Mouse (Mus musculus): ENCODE data around the gene Scrt2.
A peak's percentile ranks its signal among the peaks of the same experiment; 100 is the strongest.
"Not testable (repeated sequence)": the region's sequence is repeated elsewhere in the genome, so short reads cannot be mapped to it uniquely, and the experiment has no call there.

Gene Scrt2

DNA sequence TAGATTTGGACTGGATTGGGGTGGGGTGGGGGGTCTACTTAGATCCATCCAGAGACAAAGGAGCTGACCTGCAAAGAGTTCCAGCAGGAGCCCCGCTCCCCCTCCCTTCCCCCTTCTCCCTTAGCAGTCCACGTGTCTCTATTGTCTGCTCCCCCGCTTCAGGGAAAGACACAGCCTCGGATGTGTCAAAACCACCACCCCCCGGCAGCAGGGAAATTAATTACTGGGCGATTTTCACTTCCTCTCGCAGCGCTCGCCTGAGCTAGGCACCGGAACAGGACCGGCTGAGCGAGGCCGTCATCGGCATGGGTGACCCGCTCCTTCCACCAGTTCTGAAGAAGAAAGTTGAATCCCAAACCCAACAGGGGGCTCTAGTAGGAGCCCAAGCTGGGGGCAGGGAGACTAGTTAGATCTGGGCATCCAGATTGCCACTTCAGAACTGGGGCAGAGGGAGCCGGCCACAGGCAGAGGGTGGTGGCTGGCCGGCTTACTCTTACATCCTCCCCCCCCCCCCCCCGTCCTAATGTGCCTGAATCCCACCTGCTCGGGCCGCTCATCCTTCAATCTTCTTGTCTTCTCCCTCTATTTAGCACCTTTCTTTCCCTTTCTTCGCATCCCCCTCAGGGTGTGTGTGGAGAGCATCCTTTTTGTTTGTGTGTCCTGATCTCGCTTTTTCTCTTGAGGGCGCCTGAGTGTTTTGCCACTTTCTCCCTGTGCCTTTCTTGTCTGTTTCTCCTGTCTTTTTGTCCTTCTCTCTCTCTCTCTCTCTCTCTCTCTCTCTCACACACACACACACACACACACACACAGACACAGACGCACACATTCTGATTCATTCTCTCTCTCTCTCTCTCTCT, at the start of gene Scrt2:
Gene Scrt2 (plus strand): TSS at position 845 of the 857 bp plus-strand sequence.
- peak in 1 of 2 experiments; percentile 46 for DNase-seq

DNA sequence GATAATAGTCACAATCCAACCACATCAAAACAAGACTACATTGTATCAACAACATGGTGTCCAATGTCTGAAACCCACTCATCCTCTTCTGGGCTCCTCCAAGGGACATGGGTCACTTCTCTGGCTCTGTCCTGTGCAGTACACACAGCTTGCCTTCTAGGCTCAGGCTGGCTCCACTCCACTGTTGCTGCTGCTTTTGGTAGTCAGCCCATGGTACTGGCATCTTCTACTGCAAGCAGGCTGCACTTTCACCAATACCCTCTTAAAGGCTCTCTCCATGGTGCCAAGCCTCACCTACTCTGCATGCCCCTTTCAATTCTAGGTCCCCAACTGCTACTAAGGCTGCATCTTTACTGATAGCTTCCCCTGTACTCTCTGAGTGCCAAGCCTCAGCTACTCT, 41.2 kb upstream of the Scrt2 start:
- DNase-seq, result no peak

DNA sequence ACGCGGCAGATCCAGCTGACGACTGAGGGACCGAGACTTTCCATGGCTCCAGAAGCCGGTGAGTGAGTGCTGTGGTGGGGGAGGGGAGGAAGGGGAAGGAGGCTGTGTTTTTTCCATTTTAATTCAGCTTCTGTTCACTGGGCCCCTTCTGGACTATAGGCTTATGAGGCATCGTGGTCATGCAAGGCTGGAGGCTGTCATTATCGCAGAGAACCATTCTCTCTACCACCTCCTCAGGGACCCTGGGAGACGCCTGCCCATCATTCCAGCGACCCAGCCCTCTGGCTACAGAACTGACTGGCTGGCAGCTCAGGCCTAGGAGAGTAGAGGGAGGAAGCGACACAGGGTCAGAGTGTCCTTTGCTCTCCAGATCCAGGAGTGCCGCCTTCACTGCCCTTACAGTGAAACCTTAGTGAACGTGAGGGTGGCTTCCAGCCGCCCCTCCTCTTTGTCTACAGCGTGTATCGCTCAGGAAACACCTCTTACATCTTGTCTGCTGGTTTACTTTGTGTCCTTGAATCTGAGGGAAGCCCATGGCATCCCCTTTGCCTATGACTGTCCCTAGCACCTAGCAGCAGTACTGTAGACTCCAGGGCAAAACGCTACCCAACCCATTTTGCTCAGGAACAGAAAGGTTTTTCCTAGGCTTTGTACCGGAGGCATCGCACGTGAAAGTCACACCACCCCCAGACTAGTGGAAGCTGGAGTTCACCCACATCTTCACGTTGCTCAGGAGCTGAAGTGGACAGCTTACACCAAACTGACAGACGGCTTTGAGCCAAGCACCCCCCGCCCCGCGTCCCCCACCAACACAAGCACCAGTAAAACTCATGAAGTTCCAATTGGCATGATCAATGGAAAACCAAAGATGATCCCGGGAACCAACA, 34.0 kb upstream of the Scrt2 start:
- DNase-seq, result no peak

DNA sequence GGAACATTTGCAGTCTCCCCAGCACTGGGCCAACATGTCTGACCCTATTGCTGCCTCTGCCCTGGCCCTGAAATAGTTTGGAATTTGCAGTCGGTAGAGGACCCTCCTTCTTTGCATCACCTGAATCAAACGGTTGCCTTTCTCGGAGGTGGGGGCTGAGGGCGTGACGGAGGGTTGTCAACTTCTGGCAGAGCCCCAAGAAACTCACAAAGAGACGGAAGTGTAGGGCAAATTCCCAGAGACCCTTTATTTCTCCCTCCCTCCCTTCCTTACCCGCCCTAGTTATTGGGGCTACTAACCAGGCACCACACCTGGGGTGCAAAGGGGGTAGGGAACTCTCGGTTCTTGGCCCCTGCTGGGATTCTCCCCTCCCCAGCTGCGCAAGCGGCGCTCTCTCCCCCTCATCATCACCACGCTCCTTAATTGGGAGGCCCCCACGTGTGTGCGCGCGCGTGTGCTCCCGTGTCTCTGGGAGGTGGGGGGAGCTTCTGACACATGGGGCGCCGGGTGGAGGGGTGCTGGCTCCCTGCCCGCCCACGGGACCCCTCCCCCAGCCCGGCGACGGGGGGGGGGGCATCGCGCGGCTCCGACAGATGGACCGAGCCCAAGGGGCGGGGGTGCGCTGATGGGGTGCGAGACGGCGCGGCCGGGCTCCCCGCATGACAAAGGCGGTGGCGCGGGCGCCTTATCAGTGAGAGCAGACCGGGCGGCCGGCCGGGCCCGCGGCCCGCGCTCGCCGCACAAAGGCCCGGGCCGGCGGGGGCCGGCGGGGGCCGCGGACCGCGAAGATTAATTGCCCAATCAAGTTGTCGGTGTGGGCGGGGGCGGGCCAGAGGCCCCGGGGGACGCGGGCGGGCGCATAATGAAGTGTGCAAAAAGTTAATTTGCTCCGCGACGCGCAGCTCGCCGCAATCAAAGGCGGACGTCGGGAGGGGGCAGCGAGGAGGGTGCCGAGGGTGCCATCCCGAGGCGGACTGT, 33.0 kb upstream of the Scrt2 start:
- peak in 1 of 2 experiments; percentile 28 for DNase-seq

DNA sequence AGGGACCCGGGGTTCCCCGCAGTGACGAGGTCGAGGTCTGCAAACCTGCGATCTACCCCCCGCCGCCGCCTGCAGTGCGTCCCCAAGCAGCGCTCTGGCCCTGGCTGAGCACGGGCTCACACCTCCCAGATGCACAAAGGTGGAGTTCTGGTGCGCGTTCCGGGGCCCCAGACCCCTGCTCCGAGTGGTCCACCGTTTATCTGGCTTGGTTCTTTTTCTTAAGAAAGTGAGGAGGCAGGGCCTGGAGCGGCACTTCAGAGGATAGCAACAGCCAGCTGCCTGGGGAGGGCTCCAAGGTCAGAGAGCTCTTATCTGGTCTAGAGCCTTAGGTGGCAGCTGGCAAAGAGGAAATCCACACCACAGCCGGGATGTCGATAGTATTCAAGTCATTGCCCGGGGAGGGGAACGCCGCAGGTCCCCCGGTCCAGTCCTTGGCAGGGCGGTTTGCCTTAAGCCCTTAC, 32.3 kb upstream of the Scrt2 start:
- DNase-seq, result no peak

DNA sequence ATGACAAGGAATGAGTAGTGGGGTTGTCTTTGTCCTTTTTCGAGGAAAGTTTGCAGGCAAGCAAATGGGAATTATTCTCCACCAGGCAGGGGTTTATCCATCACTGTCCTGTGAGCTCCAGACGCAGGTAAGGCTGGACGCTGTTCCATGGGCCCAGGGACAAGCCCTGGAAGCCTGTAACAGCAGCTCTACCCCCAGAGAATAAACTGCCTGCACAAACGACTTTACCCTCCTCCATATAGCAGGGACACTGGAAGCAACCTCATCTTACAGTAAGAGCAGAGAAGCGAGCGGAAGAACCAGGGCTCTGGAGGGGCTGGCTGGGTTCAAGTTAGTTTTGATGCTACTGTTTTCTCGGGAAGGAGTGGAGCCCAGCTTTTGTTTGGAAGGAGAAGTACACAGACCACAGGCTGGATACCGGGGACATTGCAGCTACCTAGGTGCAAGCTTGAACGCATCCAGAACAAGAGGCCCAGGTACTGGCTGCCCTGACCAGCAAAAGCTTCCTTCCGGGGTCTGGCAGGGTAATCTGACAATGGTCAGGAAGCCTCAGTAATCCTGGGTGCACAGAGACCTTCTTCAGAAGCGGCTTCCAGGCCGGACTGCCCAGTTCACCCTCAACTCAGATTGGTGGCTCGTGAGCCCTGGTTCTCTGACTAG, 31.6 kb upstream of the Scrt2 start:
- no peak for DNase-seq

DNA sequence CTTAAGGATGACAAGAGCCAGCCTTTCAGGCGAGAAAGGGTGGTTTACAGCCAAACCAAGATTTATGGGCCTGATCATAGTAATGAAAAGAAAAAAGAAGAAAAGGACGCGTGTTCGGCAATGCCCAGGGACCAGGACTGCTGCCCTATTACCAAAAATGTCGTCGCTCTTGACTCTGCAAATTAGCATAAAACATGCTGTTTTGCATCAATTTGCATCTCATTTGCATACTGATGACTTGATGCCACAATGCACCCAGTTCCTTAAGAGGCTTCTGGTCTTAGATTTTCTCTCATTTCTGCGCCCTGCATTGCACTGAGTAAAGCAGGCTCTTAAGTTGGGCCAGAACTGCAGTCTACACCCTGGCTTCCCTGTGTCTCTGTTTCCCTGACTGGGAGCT, 31.0 kb upstream of the Scrt2 start:
- DNase-seq, result no peak

DNA sequence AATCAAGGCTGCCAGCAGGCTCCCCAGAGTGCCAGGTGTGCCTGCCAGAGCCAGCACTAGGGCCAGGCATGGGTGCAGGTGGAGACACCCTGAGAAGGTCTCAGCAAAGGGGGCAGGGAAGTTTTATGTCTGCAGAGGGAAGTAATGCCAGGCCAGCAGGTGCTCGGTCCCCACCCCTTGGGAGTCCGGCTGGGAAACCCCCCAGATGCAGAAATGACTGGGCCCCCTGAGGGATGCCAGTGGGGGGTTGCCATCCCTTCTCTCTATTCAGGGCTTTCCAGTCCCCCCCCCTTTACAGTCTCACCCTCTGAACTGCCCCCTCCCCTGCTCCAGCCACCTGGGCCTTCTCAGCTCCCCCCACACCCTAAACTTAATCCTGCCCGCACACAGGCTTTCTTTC, 29.3 kb upstream of the Scrt2 start:
- DNase-seq, result no peak

DNA sequence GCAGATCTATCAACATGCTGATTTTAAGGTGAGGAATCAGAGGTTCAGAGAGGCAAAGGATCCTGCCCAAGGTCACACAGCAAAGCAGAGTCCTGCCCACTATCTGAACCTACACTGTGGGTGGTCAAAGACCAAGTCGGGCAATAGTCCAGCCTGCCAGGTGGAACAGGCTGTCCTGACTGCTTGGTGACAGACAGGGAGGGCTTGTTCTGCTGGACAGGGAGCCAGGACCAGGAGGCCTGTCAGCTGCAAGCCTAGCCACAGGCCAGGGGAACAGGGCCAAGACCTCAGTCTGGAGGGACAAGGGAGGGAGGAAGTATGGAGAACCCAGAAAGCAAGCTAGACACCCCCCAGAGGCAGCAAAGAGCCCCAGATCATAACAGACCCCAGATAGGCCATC, 25.9 kb upstream of the Scrt2 start:
- peak; percentile 81 to 86 for DNase-seq

DNA sequence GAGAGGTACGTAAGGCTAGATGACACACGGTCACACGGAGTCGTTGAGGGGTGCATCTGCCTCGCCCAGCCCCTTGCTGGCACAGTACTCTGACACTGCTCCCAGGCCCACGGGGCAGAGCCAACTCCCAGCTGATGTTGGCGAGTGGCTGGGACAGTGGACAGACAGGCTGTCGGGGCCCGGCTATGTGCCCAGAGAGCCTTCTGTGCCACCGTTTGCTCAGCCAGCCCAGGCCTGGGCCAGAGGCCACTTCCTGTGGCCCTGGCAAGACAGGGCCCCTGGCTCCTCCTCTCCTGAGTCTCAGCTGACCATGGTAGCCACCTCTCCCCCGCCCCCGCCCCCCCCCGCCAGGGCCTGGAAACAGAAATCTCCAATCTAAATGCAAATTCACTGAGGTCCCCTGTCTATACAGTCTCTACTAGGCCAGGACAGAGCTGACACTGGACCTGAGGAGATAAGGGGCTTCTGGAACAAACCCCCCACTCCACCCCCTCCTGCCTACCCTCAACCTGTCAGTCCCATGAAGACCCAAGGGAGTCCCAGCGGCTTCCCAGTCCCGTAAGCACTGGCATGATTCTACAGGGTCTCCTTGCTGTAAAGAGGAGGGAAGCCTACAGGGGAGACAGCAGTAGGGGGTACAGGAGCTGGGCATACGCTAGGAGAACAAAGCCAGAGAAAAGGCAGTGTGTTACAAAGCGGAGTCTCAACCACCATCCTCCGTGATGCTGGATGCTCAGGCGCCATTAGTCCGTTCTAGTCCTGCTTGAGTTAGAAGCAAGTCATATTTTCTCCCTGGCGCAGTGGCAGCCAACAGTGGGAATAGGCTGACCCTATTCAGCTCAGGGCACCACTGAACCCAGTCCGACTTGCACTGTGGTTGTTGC, 24.7 kb upstream of the Scrt2 start:
- DNase-seq, result peak; percentile 83 to 85

DNA sequence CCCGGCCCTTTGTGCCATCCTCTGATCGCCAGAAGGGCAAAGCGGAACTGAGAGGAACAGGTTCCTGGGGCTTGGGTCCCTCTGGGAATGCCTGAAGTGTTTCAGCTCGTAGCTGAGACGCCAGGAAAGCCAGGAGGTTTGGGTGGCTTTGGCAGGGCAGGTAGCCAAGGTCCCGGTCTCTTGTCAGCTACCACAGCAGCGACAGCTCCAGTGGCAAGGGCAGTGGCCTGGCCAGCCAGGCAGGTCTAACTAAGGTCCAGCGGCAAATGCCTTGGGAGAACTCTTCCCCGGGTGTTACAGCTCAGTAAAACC, 24.1 kb upstream of the Scrt2 start:
- peak in 1 of 2 experiments; percentile 29 for DNase-seq

DNA sequence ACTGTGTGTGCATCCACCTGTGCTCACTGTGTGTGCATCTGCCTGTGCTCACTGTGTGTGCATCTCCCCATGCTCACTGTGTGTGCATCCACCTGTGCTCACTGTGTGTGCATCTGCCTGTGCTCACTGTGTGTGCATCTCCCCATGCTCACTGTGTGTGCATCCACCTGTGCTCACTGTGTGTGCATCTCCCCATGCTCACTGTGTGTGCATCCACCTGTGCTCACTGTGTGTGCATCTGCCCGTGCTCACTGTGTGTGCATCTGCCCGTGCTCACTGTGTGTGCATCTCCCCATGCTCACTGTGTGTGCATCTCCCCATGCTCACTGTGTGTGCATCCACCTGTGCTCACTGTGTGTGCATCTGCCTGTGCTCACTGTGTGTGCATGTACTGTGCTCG, 18.5 kb upstream of the Scrt2 start:
- DNase-seq, result not testable (repeated sequence)

DNA sequence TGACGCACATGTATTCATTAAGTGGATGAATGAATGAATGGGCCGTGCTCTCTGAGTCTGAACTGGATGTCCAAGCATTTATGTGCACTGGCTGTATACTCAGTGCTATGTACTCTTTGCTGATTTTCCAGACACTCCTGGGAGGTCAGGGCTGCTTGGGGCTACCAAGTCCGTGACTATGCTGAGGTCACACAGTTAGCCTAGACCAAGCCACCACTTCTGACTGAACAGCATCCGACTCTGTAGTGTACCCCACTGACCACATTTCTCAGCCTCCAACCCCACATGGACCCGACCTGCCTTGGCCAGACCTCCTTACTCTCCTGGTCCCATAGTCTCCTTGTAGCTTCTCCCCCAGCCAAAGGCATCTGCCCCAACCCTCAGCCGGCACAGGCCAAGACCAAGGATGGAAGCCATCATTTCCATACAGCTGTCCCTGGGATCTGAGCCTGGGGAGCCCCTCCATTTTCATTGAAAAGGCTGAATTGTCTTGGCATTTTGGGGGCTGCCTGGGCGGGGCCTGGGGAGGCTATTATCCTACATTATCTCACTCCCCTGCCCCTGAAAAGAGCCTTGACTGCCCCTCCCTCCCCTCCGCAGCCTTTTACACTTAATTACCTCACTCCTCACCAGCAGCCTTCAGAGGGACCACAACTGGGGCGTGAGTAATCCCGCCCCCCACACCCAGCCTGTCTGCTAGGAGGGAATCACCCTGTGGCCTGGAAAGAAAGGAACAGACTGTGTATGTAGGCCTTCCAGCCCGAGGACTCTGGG, 12.5 kb upstream of the Scrt2 start:
- no peak for DNase-seq

DNA sequence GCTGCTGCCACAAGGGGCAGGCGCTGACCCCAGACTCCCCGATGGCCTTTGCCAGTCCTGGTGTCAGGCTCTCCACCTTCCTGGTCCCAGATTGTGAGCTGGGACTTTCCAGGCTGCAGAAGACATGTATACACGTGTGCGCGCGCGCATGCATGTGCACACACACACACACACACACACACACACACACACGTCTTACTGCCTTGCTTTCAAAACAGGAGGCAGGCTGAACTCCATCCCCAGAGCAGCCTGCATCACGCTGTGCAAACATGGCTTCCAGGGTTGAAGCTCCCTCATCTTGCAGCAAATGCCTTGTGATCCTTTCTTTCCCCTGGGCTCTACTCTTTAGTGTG, 11.9 kb upstream of the Scrt2 start:
- DNase-seq, result no peak

DNA sequence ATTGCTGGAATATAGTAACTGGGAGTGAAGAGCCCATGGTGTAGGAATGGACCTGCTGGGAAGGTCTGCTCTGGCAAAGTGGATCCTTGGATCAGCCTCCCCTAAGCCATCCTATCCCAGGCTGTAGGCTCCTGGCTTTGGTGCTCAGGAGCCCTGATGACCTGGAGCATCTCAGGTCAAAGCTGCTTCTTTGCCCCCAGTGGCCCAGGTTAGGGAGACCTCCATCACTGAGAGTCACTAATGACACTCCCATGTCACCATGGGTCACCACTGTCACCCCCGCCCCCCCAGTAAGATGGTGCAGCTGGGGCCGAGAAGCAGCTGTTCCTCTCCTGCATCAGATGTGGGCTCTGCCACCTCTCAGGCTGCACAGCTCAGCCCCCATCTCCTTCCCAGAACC, 11.4 kb upstream of the Scrt2 start:
- no peak for DNase-seq

DNA sequence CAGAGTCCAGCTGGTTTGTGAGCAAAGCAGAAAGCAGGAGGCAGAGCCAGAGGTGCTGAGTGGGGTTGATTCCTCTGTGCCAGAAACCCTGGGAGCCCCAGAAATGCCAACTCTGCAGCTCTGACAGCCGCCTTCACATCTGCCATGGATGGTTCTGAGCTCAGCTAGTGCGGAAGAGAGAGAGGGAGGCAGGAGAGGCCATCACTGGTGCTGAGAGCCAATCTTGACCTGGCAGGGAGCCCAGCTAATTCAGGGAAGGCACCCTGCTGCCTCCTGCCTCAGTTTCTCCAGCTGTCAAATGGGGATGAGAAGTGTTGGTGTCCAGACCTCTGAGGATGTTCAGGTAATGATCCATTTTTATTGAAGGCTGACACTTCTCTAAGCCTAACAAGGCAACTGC, 6.8 kb upstream of the Scrt2 start:
- DNase-seq, result no peak

DNA sequence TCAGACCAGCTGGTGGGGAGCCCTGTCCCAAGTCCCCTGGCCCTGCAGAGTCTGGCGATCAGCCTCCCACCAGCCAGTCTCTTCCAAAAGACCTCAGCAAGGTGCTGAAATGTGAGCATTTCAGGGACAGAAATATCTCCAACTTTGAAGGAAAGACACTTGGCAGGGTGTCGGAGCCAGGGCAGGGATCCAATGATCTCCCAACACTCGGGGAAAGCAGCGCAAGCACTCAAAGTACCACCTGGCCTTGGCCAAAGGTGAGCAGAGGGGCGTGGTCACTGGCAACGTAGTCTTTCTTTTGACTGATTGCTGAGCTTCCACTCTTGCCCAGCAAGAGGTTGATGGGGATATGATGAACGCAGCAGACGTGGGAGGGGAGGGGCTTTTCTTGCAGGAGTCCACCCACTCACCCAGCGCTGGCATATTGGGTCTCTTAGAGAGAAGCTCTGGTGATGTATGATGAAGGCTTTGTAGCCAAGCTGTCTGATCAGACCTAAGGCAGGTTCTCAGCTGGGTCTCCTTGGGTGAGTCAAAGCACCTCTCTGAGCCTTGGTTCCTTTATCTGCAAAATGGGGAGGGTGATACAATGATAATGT, 5.9 kb upstream of the Scrt2 start:
- no peak for DNase-seq

DNA sequence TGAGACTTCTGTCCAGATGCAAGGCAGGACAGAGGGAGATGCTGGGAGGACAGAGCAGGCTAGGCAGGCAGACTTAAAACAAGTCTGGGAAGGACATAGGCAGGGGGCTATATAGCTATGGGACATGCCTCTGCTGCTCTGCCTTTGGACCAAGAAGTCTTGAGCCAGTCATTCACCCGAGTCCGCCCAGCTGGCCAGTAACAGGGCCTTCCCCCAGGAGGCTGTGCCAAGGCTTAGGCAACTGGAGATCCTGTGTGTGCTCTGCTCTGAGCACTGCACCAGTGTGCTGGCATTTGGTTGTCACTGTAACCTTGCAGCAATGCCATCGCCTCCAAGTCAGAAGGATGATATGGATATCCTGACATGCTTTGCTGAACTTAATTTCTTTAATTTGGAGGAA, 4.0 kb upstream of the Scrt2 start:
- no peak for DNase-seq

DNA sequence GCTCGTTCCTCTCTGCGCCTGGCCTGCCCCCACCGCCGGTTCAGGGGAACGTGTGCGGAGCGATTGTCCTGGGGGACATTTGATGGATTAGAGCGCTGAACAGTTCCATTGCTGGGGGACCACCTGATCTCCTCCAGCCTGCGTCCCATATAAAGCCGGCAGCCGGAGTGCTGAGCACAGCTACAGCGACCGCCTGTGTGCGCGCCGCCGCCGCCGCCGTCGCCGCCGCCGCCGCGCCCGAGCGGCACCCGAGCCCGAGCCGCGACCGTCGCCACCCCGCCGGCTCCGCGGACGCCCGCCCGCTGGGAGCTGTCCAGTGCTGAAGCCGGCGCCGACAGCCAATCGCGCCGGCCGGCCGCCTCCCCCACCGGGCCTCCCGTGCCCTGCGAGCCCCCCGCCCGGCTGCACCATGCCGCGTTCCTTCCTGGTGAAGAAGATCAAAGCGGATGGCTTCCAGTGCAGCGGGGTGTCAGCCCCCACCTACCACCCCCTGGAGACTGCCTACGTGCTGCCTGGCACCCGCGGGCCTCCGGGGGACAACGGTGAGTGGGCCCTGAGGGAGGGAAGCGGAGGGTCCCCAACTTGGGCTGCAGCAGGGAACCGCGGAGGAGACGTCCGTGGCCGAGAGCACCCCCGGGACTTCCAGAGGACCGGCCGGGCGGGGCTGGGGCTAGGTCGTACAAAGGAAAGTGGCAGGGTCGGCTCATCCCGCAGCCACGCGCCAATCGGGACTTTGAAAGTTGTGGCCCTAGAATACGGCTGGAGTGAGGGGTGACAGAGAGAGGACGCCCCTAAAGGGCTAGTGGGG, 516 bp downstream of the Scrt2 start:
- DNase-seq, result peak; percentile 50 to 71
